Comparison of ENCODE assay signal across 7 mouse cellular contexts in the genomic region with DNA sequence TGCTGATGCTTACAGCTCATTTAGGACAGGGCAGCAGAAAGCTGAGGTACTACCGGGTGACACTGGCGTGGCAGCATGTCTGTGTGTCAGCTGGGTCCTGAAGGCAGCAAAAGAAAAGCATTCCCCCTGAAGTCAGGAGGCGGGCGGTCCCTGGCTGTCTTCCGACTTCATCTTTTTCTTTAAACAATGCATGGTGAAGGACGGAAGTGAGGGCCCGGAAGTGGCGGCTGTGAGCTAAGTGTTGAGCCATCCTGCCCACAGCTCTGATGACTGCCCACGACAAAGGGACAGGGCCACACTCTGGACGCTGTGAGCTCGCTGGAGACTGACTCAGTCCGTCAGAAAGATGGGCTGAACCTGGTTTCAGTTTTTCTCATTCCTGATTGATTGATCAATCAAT. TPM values are rescaled to one million over a fixed set of nuclear protein-coding genes. Genes with fewer than 3 reads are reported as not detected.
A peak's percentile ranks its signal among the peaks of the same experiment; 100 is the strongest.
DNase-seq lines count a peak whose midpoint lies in the region; ATAC-seq and TF ChIP-seq lines count a peak whose summit lies in the region.

No protein-coding gene starts in this region.

- peaks cover 13% of the 10 kb centered on the region; the same call in 1 of the 2 replicates for H3K4me1 ChIP-seq in embryonic facial prominence, embryonic 12.5 days
- H3K4me1 ChIP-seq in cerebellum, adult 2 months (ENCODE audit: control insufficient read depth, insufficient read depth, low read length) = no peaks in the 10 kb centered on the region; the same call in 1 of the 2 replicates

- no peaks in the 10 kb centered on the region for H3K27me3 ChIP-seq in embryonic facial prominence, embryonic 12.5 days
- no peaks in the 10 kb centered on the region for H3K27me3 ChIP-seq in cerebellum, adult 2 months (ENCODE audit: control insufficient read depth, insufficient read depth, low read length)

- H3K4me3 ChIP-seq in embryonic facial prominence, embryonic 12.5 days = no peak overlapping the region
- no peak overlapping the region for H3K4me3 ChIP-seq in cerebellum, adult 2 months (replicated peaks; ENCODE audit: insufficient read depth, low read depth, low read length)

- no peaks in the 10 kb centered on the region for H3K9me3 ChIP-seq in embryonic facial prominence, embryonic 12.5 days

- no peak for TF ChIP-seq CTCF in cerebellum, adult 2 months (IDR thresholded peaks at IDR 0.05; ENCODE audit: borderline replicate concordance, insufficient read depth, low read depth, low read length)

- no peak for TF ChIP-seq POLR2A in cerebellum, adult 2 months (IDR thresholded peaks at IDR 0.05; ENCODE audit: borderline replicate concordance, insufficient read depth, low read length)

- peak overlapping the region; percentile 43 for H3K4me2 ChIP-seq in embryonic facial prominence, embryonic 12.5 days (replicated peaks)

- WGBS in embryonic facial prominence, embryonic 12.5 days = 58% methylated on average over 12 of the region's 12 CpGs
- WGBS in cerebellum, adult 2 months = 51% methylated on average over 12 of the region's 12 CpGs

- H3K27ac ChIP-seq in embryonic facial prominence, embryonic 12.5 days = no peak overlapping the region
- H3K27ac ChIP-seq in cerebellum, adult 2 months (ENCODE audit: insufficient read depth, low read length) = no peak overlapping the region

- ATAC-seq in embryonic facial prominence, embryonic 12.5 days (ENCODE audit: insufficient number of reproducible peaks, insufficient read depth, low FRiP score, low TSS enrichment) = no peak
- ATAC-seq in inflammation-experienced regulatory T-cells, adult 6 months = peak; percentile 63
- ATAC-seq in megakaryocyte progenitor cell, adult 5-6 weeks (replicated peaks; ENCODE audit: poor library complexity) = peak; percentile 36

- H3K9ac ChIP-seq in embryonic facial prominence, embryonic 12.5 days = no peak overlapping the region

- DNase-seq in CD4-positive, CD25-positive, alpha-beta regulatory T cell, adult 2 months (ENCODE audit: low read depth, low spot score) = peak; percentile 60
- DNase-seq in thymus, postnatal 14 days = peak; percentile 62
- DNase-seq in cerebellum, adult 2 months = no peak
- DNase-seq in ovary, postnatal 14 days (ENCODE audit: low spot score) = no peak

- H3K36me3 ChIP-seq in embryonic facial prominence, embryonic 12.5 days = no peaks in the 10 kb centered on the region

RNA-seq across cellular contexts. Expression of a gene that starts 20.8 kb away (rescaled TPM):
- polyA plus RNA-seq in embryonic facial prominence, embryonic 12.5 days (2016; fragmentation: Nextera tagmentation; extraction: Ambion mirVana) = 2.0 TPM in 2 replicates
- 10 to 100 TPM; 11.7 to 14.8 (median 12.9) TPM for polyA plus RNA-seq in inflammation-experienced regulatory T-cells, adult 6 months (2017; shearing (Covaris generic))
- 4.0 and 4.5 TPM in 2 replicates for total RNA-seq in megakaryocyte progenitor cell, adult 5-6 weeks (2015)
- total RNA-seq in megakaryocyte progenitor cell, adult 5-6 weeks (2017) = 6.2 and 10.3 TPM in 2 replicates
- polyA plus RNA-seq in cerebellum, adult 2 months (2012; rRNA removed) = 0.62 and 0.63 TPM in 2 replicates

Comparison
In these comparisons a context has a peak if more than half of its experiments do, and no peak if none do; other contexts are left out.
1. DNase-seq: peak in CD4-positive, CD25-positive, alpha-beta regulatory T cell, adult 2 months (single experiment) and thymus, postnatal 14 days (single experiment); none in cerebellum, adult 2 months (0 of 2) and ovary, postnatal 14 days (single experiment).